Mouse (Mus musculus): ENCODE measurements around the gene Zscan4-ps3. TPM values are rescaled to one million over a fixed set of nuclear protein-coding genes. Genes with fewer than 3 reads are reported as not detected.
"Not testable (repeated sequence)": the region's sequence is repeated elsewhere in the genome, so short reads cannot be mapped to it uniquely, and the experiment has no call there.

The Zscan4-ps3 gene
- total RNA-seq (2021): not detected

DNA sequence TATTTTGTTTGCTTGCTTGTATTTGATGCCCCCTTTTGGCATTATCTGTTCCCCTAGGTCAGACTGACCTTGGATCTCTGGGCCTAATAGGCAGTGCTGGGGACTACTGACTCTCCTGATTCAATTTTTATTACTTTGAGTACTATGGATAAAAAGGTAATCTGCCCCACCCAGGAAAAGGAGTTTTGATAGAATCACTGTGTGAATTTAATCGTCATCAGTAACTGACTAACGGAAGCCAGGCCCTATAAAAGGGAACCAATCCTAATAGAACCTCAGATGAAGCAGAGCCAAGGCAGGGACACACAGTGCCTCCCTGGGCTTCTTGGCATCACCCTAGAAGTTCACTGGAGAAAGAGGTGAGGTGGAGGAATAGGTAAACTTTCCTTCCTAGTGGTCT lies at the start of gene Zscan4-ps3:
Gene Zscan4-ps3 (plus strand): TSS at position 301 of the 400 bp plus-strand sequence.
- DNase-seq (ENCODE audit: extremely low spot score in 1 of 2, low spot score in 1 of 2): not testable (repeated sequence)

- DNase-seq (ENCODE audit: extremely low spot score in 1 of 2, low spot score in 1 of 2): peak in 1 of 2 experiments; percentile 2
Observed at GRCm38 (mm10) chr7:11617082-11617481, 8.0 kb downstream of the Zscan4-ps3 start.

Other genes with a start within 250 kb of the Zscan4-ps3 start
- not detected for gene Zscan4f, start 211.4 kb upstream of the Zscan4-ps3 start, total RNA-seq (2021)
- gene Zscan4-ps2, start 95.0 kb upstream of the Zscan4-ps3 start, total RNA-seq (2021): not detected
- not detected for gene Vmn1r72, start 70.8 kb downstream of the Zscan4-ps3 start, total RNA-seq (2021)
- not detected for gene Vmn1r73, start 121.0 kb downstream of the Zscan4-ps3 start, total RNA-seq (2021)
- not detected for gene Vmn1r74, start 224.7 kb downstream of the Zscan4-ps3 start, total RNA-seq (2021)

Data from layer of hippocampus, postnatal 25 days (tissue).